Mouse (Mus musculus) CD4-positive, CD25-positive, alpha-beta regulatory T cell, adult 2 months (primary cell): ENCODE data around the gene Cttnbp2.
"Not testable (repeated sequence)": the region's sequence is repeated elsewhere in the genome, so short reads cannot be mapped to it uniquely, and the experiment has no call there.

ENCODE experiments used
- DNase-seq: peaks from one replicate; pipeline ENCODE4 v3.0.0-alpha.2; 2012; ENCODE audit warnings: low read depth, low spot score

Gene Cttnbp2

GRCm38 (mm10) chr6:18417866-18418454 lies 96.7 kb downstream of the Cttnbp2 start:
- no peak for DNase-seq

- DNase-seq, result no peak
Measured at GRCm38 (mm10) chr6:18415961-18416360, 98.7 kb downstream of the Cttnbp2 start.

- no peak for DNase-seq
Measured at GRCm38 (mm10) chr6:18411505-18412225, 103.0 kb downstream of the Cttnbp2 start.

GRCm38 (mm10) chr6:18408445-18408844 lies 106.2 kb downstream of the Cttnbp2 start:
- no peak for DNase-seq

GRCm38 (mm10) chr6:18401066-18401674 lies 113.5 kb downstream of the Cttnbp2 start:
- no peak for DNase-seq

GRCm38 (mm10) chr6:18381380-18381779 lies 133.3 kb downstream of the Cttnbp2 start:
- DNase-seq, result no peak

- no peak for DNase-seq
Measured at GRCm38 (mm10) chr6:18380300-18381202, 134.1 kb downstream of the Cttnbp2 start.

GRCm38 (mm10) chr6:18377755-18378154 lies 136.9 kb downstream of the Cttnbp2 start:
- not testable (repeated sequence) for DNase-seq

GRCm38 (mm10) chr6:18374744-18375143 lies 139.9 kb downstream of the Cttnbp2 start:
- no peak for DNase-seq

GRCm38 (mm10) chr6:18373652-18374051 lies 141.0 kb downstream of the Cttnbp2 start:
- DNase-seq, result no peak

GRCm38 (mm10) chr6:18372447-18373228 lies 142.0 kb downstream of the Cttnbp2 start:
- DNase-seq, result peak; percentile 17

GRCm38 (mm10) chr6:18369723-18370122 lies 144.9 kb downstream of the Cttnbp2 start:
- DNase-seq, result no peak

GRCm38 (mm10) chr6:18369054-18369453 lies 145.6 kb downstream of the Cttnbp2 start:
- DNase-seq, result no peak

- DNase-seq, result no peak
Measured at GRCm38 (mm10) chr6:18362232-18362631, 152.4 kb downstream of the Cttnbp2 start.

GRCm38 (mm10) chr6:18360955-18361354 lies 153.7 kb downstream of the Cttnbp2 start:
- DNase-seq, result no peak

GRCm38 (mm10) chr6:18360154-18360553 lies 154.5 kb downstream of the Cttnbp2 start:
- no peak for DNase-seq

GRCm38 (mm10) chr6:18349153-18349858 lies 165.3 kb downstream of the Cttnbp2 start:
- DNase-seq, result no peak

- no peak for DNase-seq
Measured at GRCm38 (mm10) chr6:18344272-18344671, 170.4 kb downstream of the Cttnbp2 start.

GRCm38 (mm10) chr6:18338307-18338706 lies 176.3 kb downstream of the Cttnbp2 start:
- DNase-seq, result no peak

- DNase-seq, result no peak
Measured at GRCm38 (mm10) chr6:18335393-18335792, 179.2 kb downstream of the Cttnbp2 start.
